In genomic region chr2:162932706-162933105, GRCm38 (mm10) we compare ENCODE assay signal across 8 mouse cellular contexts. TPM values are rescaled to one million over a fixed set of nuclear protein-coding genes. Genes with fewer than 3 reads are reported as not detected.
DNase-seq lines count a peak whose midpoint lies in the region; TF ChIP-seq lines count a peak whose summit lies in the region.

No protein-coding gene starts in this region.

- H3K36me3 ChIP-seq in heart, embryonic 10.5 days = peaks cover 51% of the 10 kb centered on the region
- H3K36me3 ChIP-seq in ES-E14 (ENCODE audit: control insufficient read depth, insufficient read depth, low read length, poor library complexity, severe bottlenecking) = peaks cover 28% of the 10 kb centered on the region
- H3K36me3 ChIP-seq in limb, embryonic 10.5 days = peaks cover 51% of the 10 kb centered on the region
- peaks cover 33% of the 10 kb centered on the region for H3K36me3 ChIP-seq in small intestine, adult 2 months (ENCODE audit: control insufficient read depth, insufficient read depth, low read length)

- 63% methylated on average over 4 of the region's 4 CpGs for WGBS in heart, embryonic 10.5 days
- WGBS in limb, embryonic 10.5 days = 50% methylated on average over 4 of the region's 4 CpGs
- WGBS in small intestine, adult 2 months = 29% methylated on average over 4 of the region's 4 CpGs

- TF ChIP-seq POLR2A in embryonic fibroblast, embryonic 13.5 days (IDR thresholded peaks at IDR 0.05; ENCODE audit: low read depth, low read length) = no peak
- TF ChIP-seq POLR2A in small intestine, adult 2 months (IDR thresholded peaks at IDR 0.05; ENCODE audit: low read depth, low read length) = no peak

- no peak for DNase-seq in heart, embryonic 10.5 days (ENCODE audit: low spot score)
- DNase-seq in heart, postnatal 4 days = no peak
- DNase-seq in ES-E14 (ENCODE audit: low read depth, low spot score) = no peak
- no peak for DNase-seq in limb, embryonic 10.5 days (ENCODE audit: low spot score)
- no peak for DNase-seq in right cerebral cortex, postnatal 25 days
- DNase-seq in adrenal gland, adult 2 months = no peak

- H3K9ac ChIP-seq in ES-E14 (ENCODE audit: insufficient read depth, low read depth, low read length, poor library complexity, severe bottlenecking) = peak overlapping the region; percentile 67; the same call in 1 of the 2 replicates

- in situ Hi-C loops in ES-E14 (cut with MboI; ENCODE audit: low sequenced_read_pairs in 2 of 2, unreplicated experiment in 2 of 2) = no loop called here

- no peaks in the 10 kb centered on the region for H3K9me3 ChIP-seq in heart, embryonic 10.5 days
- no peaks in the 10 kb centered on the region for H3K9me3 ChIP-seq in ES-E14 (ENCODE audit: control insufficient read depth, insufficient read depth, low read depth, low read length)
- no peaks in the 10 kb centered on the region for H3K9me3 ChIP-seq in limb, embryonic 10.5 days (replicated peaks)

- H3K27me3 ChIP-seq in heart, embryonic 10.5 days (ENCODE audit: insufficient read depth, poor library complexity, severe bottlenecking) = no peaks in the 10 kb centered on the region
- H3K27me3 ChIP-seq in limb, embryonic 10.5 days (ENCODE audit: low read depth, poor library complexity, severe bottlenecking) = peaks cover 15% of the 10 kb centered on the region
- H3K27me3 ChIP-seq in small intestine, adult 2 months (ENCODE audit: control insufficient read depth, insufficient read depth, low read length) = no peaks in the 10 kb centered on the region

- H3K27ac ChIP-seq in heart, embryonic 10.5 days = no peak overlapping the region
- H3K27ac ChIP-seq in ES-E14 (ENCODE audit: insufficient read depth, low read depth, low read length, poor library complexity, severe bottlenecking) = no peak overlapping the region
- no peak overlapping the region for H3K27ac ChIP-seq in embryonic fibroblast, embryonic 13.5 days (ENCODE audit: insufficient read depth, low read length)
- H3K27ac ChIP-seq in limb, embryonic 10.5 days = no peak overlapping the region
- H3K27ac ChIP-seq in small intestine, adult 2 months (ENCODE audit: insufficient read depth, low read depth, low read length) = no peak overlapping the region

- peak overlapping the region; percentile 99 for H3K4me3 ChIP-seq in heart, embryonic 10.5 days
- H3K4me3 ChIP-seq in ES-E14 (ENCODE audit: insufficient read depth in 1 of 2, low read depth in 1 of 2, low read length in 2 of 2, poor library complexity in 1 of 2, severe bottlenecking in 1 of 2) = peak overlapping the region; percentile 98 to 99
- H3K4me3 ChIP-seq in embryonic fibroblast, embryonic 13.5 days (ENCODE audit: insufficient read depth, low read length) = peak overlapping the region; percentile 95
- H3K4me3 ChIP-seq in limb, embryonic 10.5 days = peak overlapping the region; percentile 100
- H3K4me3 ChIP-seq in small intestine, adult 2 months (ENCODE audit: low read depth, low read length) = peak overlapping the region; percentile 34

- TF ChIP-seq CTCF in embryonic fibroblast, embryonic 13.5 days (IDR thresholded peaks at IDR 0.05; ENCODE audit: borderline replicate concordance, insufficient read depth, low read length) = no peak
- TF ChIP-seq CTCF in small intestine, adult 2 months (IDR thresholded peaks at IDR 0.05; ENCODE audit: extremely low read depth, insufficient read length, insufficient replicate concordance, low read depth, low read length) = no peak

- peaks cover 3% of the 10 kb centered on the region; the same call in 1 of the 2 replicates for H3K4me1 ChIP-seq in heart, embryonic 10.5 days
- peaks cover 0 to 11% of the 10 kb centered on the region in 2 experiments; a peak in 2 of 4 replicates for H3K4me1 ChIP-seq in ES-E14 (ENCODE audit: control insufficient read depth in 2 of 2, insufficient read depth in 2 of 2, low read length in 2 of 2, poor library complexity in 1 of 2)
- peaks cover 2% of the 10 kb centered on the region for H3K4me1 ChIP-seq in embryonic fibroblast, embryonic 13.5 days (ENCODE audit: control insufficient read depth, insufficient read depth, low read length)
- peaks cover 13% of the 10 kb centered on the region; the same call in 1 of the 2 replicates for H3K4me1 ChIP-seq in limb, embryonic 10.5 days
- peaks cover 6% of the 10 kb centered on the region; the same call in 1 of the 2 replicates for H3K4me1 ChIP-seq in small intestine, adult 2 months (ENCODE audit: control insufficient read depth, insufficient read depth, insufficient read length, low read length)

TF ChIP-seq in ES-E14, 5 proteins besides CTCF, POLR2A, EP300 and RAD21:
- TF ChIP-seq CHD2 (IDR thresholded peaks at IDR 0.05; ENCODE audit: low read depth, low read length) = 0 out of 2 replicates have a peak, but pooled peaks have one; percentile 11
- no peak for TF ChIP-seq ZNF384 (IDR thresholded peaks at IDR 0.05; ENCODE audit: low read depth, low read length)
- TF ChIP-seq HCFC1 (IDR thresholded peaks at IDR 0.05; ENCODE audit: borderline replicate concordance, insufficient read depth, low read length) = no peak
- no peak for TF ChIP-seq ZC3H11A (IDR thresholded peaks at IDR 0.05; ENCODE audit: borderline replicate concordance, low read depth, low read length)
- no peak for TF ChIP-seq MAFK (IDR thresholded peaks at IDR 0.05; ENCODE audit: insufficient read depth, low read depth, low read length)
TF ChIP-seq in ES-E14: peak in this region for 1.

RNA-seq across cellular contexts. Expression of gene Srsf6, which starts 1.4 kb away (rescaled TPM):
- polyA plus RNA-seq in heart, embryonic 10.5 days (2016; fragmentation: Nextera tagmentation; extraction: Ambion mirVana) = 179 and 208 TPM in 2 replicates
- total RNA-seq in heart, postnatal 4 days (2021) = 100 to 1,000 TPM; 175 to 176 TPM
- total RNA-seq in ES-E14 (2012; rRNA removed) = 183 and 207 TPM in 2 replicates
- polyA plus RNA-seq in embryonic fibroblast, embryonic 13.5 days (2011; ENCODE audit: insufficient read length, low read depth, missing spikeins) = 198 and 232 TPM in 2 replicates
- polyA plus RNA-seq in limb, embryonic 10.5 days (2016; fragmentation: Nextera tagmentation; extraction: Ambion mirVana) = 296 and 308 TPM in 2 replicates
- polyA plus RNA-seq in small intestine, adult 2 months (2012; rRNA removed) = 30.5 and 46.1 TPM in 2 replicates
- total RNA-seq in adrenal gland, adult 2 months (2021) = 100 to 1,000 TPM; 151 to 216 TPM
- polyA plus RNA-seq in adrenal gland, adult 2 months (2012; rRNA removed) = 398 and 460 TPM in 2 replicates

RNA-seq across cellular contexts. Expression of gene L3mbtl1, which starts 10.6 kb away (rescaled TPM):
- polyA plus RNA-seq in heart, embryonic 10.5 days (2016; fragmentation: Nextera tagmentation; extraction: Ambion mirVana) = 0.07 and 0.15 TPM in 2 replicates
- not detected for total RNA-seq in heart, postnatal 4 days (2021)
- total RNA-seq in ES-E14 (2012; rRNA removed) = 1.1 and 2.4 TPM in 2 replicates
- polyA plus RNA-seq in embryonic fibroblast, embryonic 13.5 days (2011; ENCODE audit: insufficient read length, low read depth, missing spikeins) = 0.23 and 0.51 TPM in 2 replicates
- 0.11 TPM in 1 of 2 replicates, not detected in the other for polyA plus RNA-seq in limb, embryonic 10.5 days (2016; fragmentation: Nextera tagmentation; extraction: Ambion mirVana)
- polyA plus RNA-seq in small intestine, adult 2 months (2012; rRNA removed) = 0.03 TPM in 1 of 2 replicates, not detected in the other
- under 1 TPM; 0.31 to 0.37 TPM for total RNA-seq in adrenal gland, adult 2 months (2021)
- 0.12 and 0.38 TPM in 2 replicates for polyA plus RNA-seq in adrenal gland, adult 2 months (2012; rRNA removed)

RNA-seq across cellular contexts. Expression of gene Sgk2, which starts 54.4 kb away (rescaled TPM):
- polyA plus RNA-seq in heart, embryonic 10.5 days (2016; fragmentation: Nextera tagmentation; extraction: Ambion mirVana) = 0.28 TPM in 1 of 2 replicates, not detected in the other
- total RNA-seq in heart, postnatal 4 days (2021) = not detected
- total RNA-seq in ES-E14 (2012; rRNA removed) = 1.8 and 3.0 TPM in 2 replicates
- not detected in 2 replicates for polyA plus RNA-seq in embryonic fibroblast, embryonic 13.5 days (2011; ENCODE audit: insufficient read length, low read depth, missing spikeins)
- not detected in 2 replicates for polyA plus RNA-seq in limb, embryonic 10.5 days (2016; fragmentation: Nextera tagmentation; extraction: Ambion mirVana)
- polyA plus RNA-seq in small intestine, adult 2 months (2012; rRNA removed) = 8.1 and 11.5 TPM in 2 replicates
- total RNA-seq in adrenal gland, adult 2 months (2021) = 1 to 10 TPM in 1 of 2 experiments, under 1 TPM in 1; 0.35 to 1.1 TPM
- polyA plus RNA-seq in adrenal gland, adult 2 months (2012; rRNA removed) = 0.35 and 0.77 TPM in 2 replicates

Comparison
In these comparisons a context has a peak if more than half of its experiments do, and no peak if none do; other contexts are left out.
1. H3K4me3 ChIP-seq: peak in every context shown above with its lines; median percentile 100 in limb, embryonic 10.5 days; 99 in heart, embryonic 10.5 days; 98 in ES-E14; 95 in embryonic fibroblast, embryonic 13.5 days; 34 in small intestine, adult 2 months.